Mouse (Mus musculus) erythroblast, embryonic 14.5 days (primary cell): ENCODE measurements around the gene Tfe3. TPM values are rescaled to one million over a fixed set of nuclear protein-coding genes. Genes with fewer than 3 reads are reported as not detected.

Experiments used
- H3K27me3 ChIP-seq: 2 replicates; pipeline ENCODE4 v1.6.1; 2012; ENCODE audit warnings: inconsistent platforms; ENCODE audit not compliant: control insufficient read depth
- H3K36me3 ChIP-seq: 2 replicates; pipeline ENCODE4 v1.6.1; 2012; ENCODE audit warnings: mild to moderate bottlenecking, inconsistent platforms; ENCODE audit not compliant: control insufficient read depth
- H3K4me1 ChIP-seq: 2 replicates; pipeline ENCODE4 v1.6.1; 2012; ENCODE audit warnings: inconsistent platforms; ENCODE audit not compliant: control insufficient read depth
- H3K4me3 ChIP-seq: replicated peaks from 2 replicates; pipeline ENCODE3; 2012; ENCODE audit warnings: moderate library complexity, mild to moderate bottlenecking, inconsistent platforms
- H3K9me3 ChIP-seq: 2 replicates; pipeline ENCODE4 v1.6.1; 2012; ENCODE audit warnings: low read length, inconsistent platforms, mixed read lengths; ENCODE audit not compliant: control insufficient read depth
- GATA1 ChIP-seq: IDR thresholded peaks from 2 replicates; pipeline ENCODE4 v1.6.1; 2012; ENCODE audit warnings: low read length, inconsistent platforms, mixed read lengths
- TAL1 ChIP-seq: IDR thresholded peaks from 3 replicates; pipeline ENCODE4 v1.6.1; 2012; ENCODE audit warnings: low read length, inconsistent platforms, mixed read lengths
- polyA plus RNA-seq: library from polyadenylated mRNA; stranded (reverse); fragments of >175 nt; gene quantifications from 2 replicates; pipeline ENCODE4 v1.2.3, GENCODE M21; 2012

The Tfe3 gene
- polyA plus RNA-seq, 1 experiment, result 1.8 TPM

DNA sequence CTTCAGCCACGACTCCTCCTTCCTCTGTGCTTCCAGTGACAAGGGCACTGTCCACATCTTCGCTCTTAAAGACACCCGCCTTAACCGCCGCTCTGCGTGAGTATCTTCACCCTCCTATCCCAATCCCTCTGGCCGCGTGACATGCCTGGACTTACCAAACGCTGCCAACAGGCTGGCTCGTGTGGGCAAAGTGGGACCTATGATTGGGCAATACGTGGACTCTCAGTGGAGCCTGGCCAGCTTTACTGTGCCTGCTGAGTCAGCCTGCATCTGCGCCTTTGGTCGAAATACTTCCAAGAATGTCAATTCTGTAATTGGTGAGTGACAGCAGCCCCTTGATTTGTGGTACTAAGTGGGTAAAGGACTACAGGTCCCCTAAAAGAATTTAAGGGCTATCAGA is 35.2 kb upstream of the Tfe3 start:
- no peaks in the 10 kb centered on the region; the same call in 1 of the 2 replicates for H3K27me3 ChIP-seq
- TF ChIP-seq GATA1 (no peak), TAL1 (no peak)
- peaks cover 37% of the 10 kb centered on the region for H3K4me1 ChIP-seq

DNA sequence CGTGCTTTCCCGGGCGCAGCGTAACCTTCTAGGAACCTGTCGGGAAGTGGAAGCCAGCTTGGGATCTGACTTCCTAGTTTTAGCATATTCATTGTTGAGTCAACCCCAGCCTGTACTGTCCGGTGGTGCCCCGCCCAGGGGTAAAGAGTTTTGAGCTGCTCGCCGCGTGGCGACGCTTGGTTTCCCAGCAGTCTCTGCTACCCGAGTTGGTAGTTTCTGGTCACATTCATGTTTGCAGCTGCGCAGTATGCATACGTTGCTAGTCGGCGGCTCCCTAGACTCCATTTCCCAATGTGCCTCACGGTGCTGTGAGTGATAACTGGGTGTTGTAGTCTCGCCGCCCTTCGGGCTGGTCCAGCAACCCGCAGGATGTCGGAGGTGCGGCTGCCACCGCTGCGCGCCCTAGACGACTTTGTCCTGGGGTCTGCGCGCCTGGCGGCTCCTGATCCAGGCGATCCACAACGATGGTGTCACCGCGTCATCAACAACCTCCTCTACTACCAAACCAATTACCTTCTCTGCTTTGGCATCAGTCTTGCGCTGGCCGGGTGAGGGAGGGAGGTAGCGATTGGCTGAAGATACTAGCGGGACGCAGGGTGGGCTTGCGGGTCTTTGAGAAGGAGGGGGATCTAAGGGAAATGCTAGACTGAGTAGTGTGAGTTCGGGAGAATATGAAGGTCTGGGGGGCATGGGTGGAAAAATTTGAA is 34.0 kb upstream of the Tfe3 start, which contains the start of gene Praf2:
Gene Praf2 (plus strand): TSS at position 225 of the 707 bp plus-strand sequence.
- H3K4me1 ChIP-seq, result peaks cover 32% of the 10 kb centered on the region
- no peaks in the 10 kb centered on the region; the same call in 1 of the 2 replicates for H3K27me3 ChIP-seq
- H3K9me3 ChIP-seq, result peaks cover 9% of the 10 kb centered on the region
- H3K4me3 ChIP-seq, result peak within 1 kb of the TSS; percentile 61
- TF ChIP-seq GATA1, result no peak; the same call in 1 of the 2 replicates
- no peak for TF ChIP-seq TAL1
- peaks cover 46% of the 10 kb centered on the region for H3K36me3 ChIP-seq

More for the DNA sequence above, 35.2 kb upstream of the Tfe3 start:
- Histone ChIP-seq H3K9me3 (peaks cover 9% of the 10 kb centered on the region), H3K4me3 (no peak overlapping the region), H3K36me3 (peaks cover 46% of the 10 kb centered on the region)

DNA sequence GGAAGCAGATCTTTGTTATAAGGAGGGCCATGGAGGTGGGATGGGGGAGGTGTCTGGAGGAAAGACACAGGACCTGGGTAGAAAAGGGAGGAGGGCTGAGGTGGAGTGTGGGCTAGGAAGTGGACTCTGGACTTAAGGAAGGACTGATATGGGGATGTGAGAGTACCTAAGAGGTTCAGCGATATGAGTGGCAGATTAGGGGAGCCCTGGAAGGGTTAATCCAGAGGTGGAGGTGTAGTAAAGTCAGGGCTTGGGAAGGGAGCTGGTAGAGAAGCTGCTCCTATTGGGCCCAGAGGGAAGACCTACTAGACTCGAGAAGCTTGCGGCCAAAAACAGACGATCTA is 33.5 kb upstream of the Tfe3 start:
- TF ChIP-seq GATA1 (no peak), TAL1 (no peak)
- H3K4me1 ChIP-seq, result peaks cover 32% of the 10 kb centered on the region
- H3K27me3 ChIP-seq, result no peaks in the 10 kb centered on the region; the same call in 1 of the 2 replicates
- H3K36me3 ChIP-seq, result peaks cover 41% of the 10 kb centered on the region
- H3K4me3 ChIP-seq, result peak overlapping the region; percentile 61
- peaks cover 8% of the 10 kb centered on the region for H3K9me3 ChIP-seq

DNA sequence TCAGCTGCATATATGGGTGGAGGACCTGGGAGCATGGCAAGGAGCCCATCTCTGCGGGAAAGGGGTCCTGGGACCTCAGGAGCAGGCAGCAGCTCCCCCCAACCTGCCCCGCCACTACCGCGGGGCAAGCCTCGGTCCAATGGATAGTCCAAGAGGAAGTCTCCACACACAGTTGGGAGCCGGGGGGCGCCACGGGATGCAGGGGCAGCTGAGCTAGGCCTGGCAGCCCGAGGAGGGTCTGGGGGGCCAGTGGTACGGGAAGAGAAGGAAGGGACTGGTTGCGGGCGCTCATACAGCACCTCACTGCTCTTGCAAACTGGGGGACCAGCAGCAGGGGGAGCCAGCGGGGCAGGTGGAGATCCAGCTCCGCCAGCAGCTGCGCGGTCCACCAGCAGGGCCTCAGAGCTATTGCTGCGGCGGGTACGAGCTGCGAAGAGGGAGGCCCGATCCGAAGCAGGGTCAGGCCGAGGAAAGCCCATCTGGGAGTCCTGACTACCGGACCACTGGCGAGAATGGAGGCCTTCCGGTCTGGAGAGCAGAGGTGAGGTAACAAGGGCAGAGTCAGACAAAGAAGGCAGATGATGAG is 28.7 kb upstream of the Tfe3 start:
- no peak for TF ChIP-seq GATA1
- no peak for TF ChIP-seq TAL1
- Histone ChIP-seq H3K4me3 (peak overlapping the region; percentile 45), H3K9me3 (no peaks in the 10 kb centered on the region; the same call in 1 of the 2 replicates), H3K36me3 (no peaks in the 10 kb centered on the region), H3K27me3 (no peaks in the 10 kb centered on the region; the same call in 1 of the 2 replicates), H3K4me1 (peaks cover 16% of the 10 kb centered on the region)

DNA sequence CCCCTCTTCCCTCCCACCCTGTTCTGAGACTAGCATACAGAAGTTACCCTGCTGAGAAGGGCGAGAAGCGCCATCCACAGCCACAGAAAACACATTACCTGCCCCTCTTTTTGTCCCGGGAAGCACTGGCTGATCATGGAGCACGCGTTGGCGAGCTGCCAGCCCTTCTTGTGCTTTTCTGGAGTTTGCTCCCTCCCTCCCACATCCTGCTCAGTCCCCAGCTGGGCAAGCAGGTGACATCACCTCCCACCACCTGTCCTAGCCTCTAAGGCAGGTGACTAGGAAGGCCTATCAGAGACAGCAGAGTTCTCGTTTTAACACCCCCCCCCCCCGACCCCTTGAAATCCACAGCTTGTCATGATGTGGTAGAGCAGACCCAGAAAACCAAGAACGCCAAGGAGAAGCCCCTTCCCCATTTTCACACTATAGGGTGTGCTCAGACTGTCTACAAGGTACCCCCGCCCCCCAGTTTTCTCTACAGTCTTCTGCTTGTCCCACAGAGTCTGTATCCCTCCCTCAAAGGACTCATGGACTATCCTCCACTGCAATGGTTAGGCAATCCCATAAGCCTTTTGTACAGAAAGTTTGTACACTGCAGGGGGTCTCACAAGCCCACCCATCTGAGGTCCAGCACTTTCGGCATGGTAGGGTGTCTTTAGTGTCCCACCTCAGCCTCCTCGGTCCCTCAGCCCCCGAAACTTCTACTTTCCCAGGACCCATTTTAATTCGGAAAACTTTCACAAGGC is 22.9 kb upstream of the Tfe3 start:
- peaks cover 16% of the 10 kb centered on the region for H3K4me1 ChIP-seq
- H3K9me3 ChIP-seq, result no peaks in the 10 kb centered on the region
- no peaks in the 10 kb centered on the region for H3K27me3 ChIP-seq
- H3K4me3 ChIP-seq, result no peak overlapping the region
- TF ChIP-seq GATA1 (no peak), TAL1 (no peak)
- no peaks in the 10 kb centered on the region for H3K36me3 ChIP-seq

DNA sequence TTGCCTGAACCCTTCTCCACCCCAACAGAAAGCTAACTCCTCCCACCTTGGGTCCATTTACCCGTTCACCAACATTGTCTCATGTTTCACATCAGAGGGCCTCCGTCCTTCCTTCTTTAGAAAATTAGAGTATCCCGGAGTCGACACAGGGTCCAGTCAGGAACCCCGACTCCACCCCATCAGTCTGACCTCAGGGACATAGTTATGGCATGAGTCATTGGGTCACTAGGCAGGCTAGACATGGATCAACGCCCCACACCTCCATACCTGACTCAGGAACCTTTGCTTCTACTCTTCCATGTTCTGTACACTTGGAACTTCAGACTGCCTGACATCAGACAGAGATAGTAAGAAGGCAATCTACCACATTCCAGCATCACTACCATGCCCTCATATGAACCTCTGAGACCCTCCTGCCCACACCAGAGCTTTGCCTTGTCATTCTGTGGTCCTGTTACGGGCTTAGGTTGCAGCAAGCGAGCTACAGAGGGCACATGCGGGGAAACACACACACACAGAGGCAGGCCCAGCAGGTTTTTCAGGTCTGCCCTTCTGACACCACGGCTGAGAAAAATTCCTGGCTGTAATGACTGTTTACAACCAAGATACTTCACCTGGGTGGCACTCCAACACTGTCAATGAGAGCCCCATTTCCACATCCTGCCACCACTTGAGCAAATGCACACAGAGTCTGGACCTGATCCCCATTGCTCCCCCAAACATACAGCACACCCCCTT is 22.1 kb upstream of the Tfe3 start:
- H3K27me3 ChIP-seq, result no peaks in the 10 kb centered on the region
- TF ChIP-seq TAL1 (no peak), GATA1 (no peak)
- no peaks in the 10 kb centered on the region for H3K9me3 ChIP-seq
- H3K4me3 ChIP-seq, result no peak overlapping the region
- peaks cover 16% of the 10 kb centered on the region for H3K4me1 ChIP-seq
- no peaks in the 10 kb centered on the region for H3K36me3 ChIP-seq

DNA sequence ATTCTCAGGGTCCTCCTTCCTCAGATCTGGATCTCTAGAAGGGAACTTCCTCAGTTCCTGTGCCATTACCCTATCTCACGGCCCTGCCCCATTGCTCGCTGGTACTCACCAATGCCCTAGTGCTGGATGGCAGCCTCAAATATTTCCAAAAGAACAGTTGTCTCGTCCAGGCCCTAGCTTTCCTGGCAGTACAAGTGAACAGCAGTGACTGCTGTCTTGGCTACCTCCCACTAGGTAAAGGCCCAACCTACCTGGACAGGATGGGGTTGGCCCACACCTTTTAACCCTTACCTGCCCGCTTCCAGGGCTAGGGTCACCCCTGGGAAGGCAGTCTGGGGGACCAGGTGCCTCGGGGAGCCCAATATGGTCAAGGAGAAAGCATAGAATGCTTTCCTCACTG is 21.3 kb upstream of the Tfe3 start:
- Histone ChIP-seq H3K4me1 (peaks cover 16% of the 10 kb centered on the region), H3K36me3 (no peaks in the 10 kb centered on the region), H3K4me3 (no peak overlapping the region), H3K9me3 (no peaks in the 10 kb centered on the region), H3K27me3 (no peaks in the 10 kb centered on the region)
- TF ChIP-seq TAL1 (no peak), GATA1 (no peak)

DNA sequence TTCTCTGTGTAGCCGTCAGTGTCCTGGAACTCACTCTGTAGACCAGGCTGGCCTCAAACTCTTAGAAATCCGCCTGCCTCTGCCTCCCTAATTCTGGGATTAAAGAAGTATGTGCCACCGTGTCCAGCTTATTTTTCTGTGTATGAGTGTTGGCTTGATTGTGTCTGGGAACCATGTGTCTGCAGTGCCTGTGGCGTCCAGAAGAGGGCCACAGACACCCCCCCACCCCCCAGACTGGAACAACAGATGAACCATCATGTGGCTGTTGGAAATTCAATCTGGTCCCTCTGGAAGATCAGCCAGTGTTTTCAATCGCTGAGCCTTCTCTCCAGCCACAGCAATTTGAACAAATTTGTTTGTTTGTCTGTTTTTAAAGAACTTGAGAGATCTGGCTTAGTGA is 18.9 kb upstream of the Tfe3 start:
- H3K36me3 ChIP-seq, result no peaks in the 10 kb centered on the region
- no peaks in the 10 kb centered on the region for H3K9me3 ChIP-seq
- H3K27me3 ChIP-seq, result no peaks in the 10 kb centered on the region
- TF ChIP-seq TAL1 (no peak), GATA1 (no peak)
- H3K4me3 ChIP-seq, result no peak overlapping the region
- peaks cover 15% of the 10 kb centered on the region for H3K4me1 ChIP-seq
